Mouse (Mus musculus) stomach, embryonic 14.5 days (tissue): ENCODE results near the gene Bik. TPM values are rescaled to one million over a fixed set of nuclear protein-coding genes. Genes with fewer than 3 reads are reported as not detected.

ENCODE experiments used
- ATAC-seq: fragments of 200-750 bp; cut with Nextera tagmentation; 2 replicates; pipeline ENCODE4 v1.8.0; 2017; ENCODE audit warnings: low read depth, moderate TSS enrichment; ENCODE audit not compliant: insufficient number of reproducible peaks, insufficient read depth, low FRiP score
- H3K27ac ChIP-seq: fragments of 300-500 bp; sonication (generic); 2 replicates; pipeline ENCODE4 v1.5.1; 2014; ENCODE audit warnings: mild to moderate bottlenecking, low read length, moderate library complexity, mixed read lengths
- H3K27me3 ChIP-seq: fragments of 300-500 bp; sonication (generic); 2 replicates; pipeline ENCODE4 v1.6.1; 2014; ENCODE audit warnings: low read length, control low read depth, mixed read lengths; ENCODE audit not compliant: control insufficient read depth, insufficient read depth
- H3K36me3 ChIP-seq: fragments of 300-500 bp; sonication (generic); 2 replicates; pipeline ENCODE4 v1.6.1; 2014; ENCODE audit warnings: mild to moderate bottlenecking, control low read depth, low read length, moderate library complexity, mixed read lengths; ENCODE audit not compliant: control insufficient read depth, insufficient read depth
- H3K4me1 ChIP-seq: fragments of 300-500 bp; sonication (generic); 2 replicates; pipeline ENCODE4 v1.6.1; 2014; ENCODE audit warnings: low read length, control low read depth, mixed read lengths; ENCODE audit not compliant: control insufficient read depth, insufficient read depth
- H3K4me2 ChIP-seq: fragments of 300-500 bp; sonication (generic); replicated peaks from 2 replicates; pipeline ENCODE4 v1.6.1; 2014; ENCODE audit warnings: low read depth, low read length, control low read depth
- H3K4me3 ChIP-seq: fragments of 300-500 bp; sonication (generic); 2 replicates; pipeline ENCODE4 v1.5.1; 2014; ENCODE audit warnings: low read depth, low read length, control low read depth
- H3K9ac ChIP-seq: fragments of 300-500 bp; sonication (generic); replicated peaks from 2 replicates; pipeline ENCODE4 v1.6.1; 2014; ENCODE audit warnings: low read depth, mild to moderate bottlenecking, control low read depth, low read length, moderate library complexity, mixed read lengths
- H3K9me3 ChIP-seq: fragments of 300-500 bp; sonication (generic); 2 replicates; pipeline ENCODE4 v1.6.1; 2016; ENCODE audit warnings: low read depth, low read length, control low read depth; ENCODE audit not compliant: control insufficient read depth
- WGBS: fragments of 180-500 bp; shearing (Covaris S2); extraction: QIAGEN DNeasy Blood & Tissue Kit; methylation state at CpG from one replicate; pipeline ENCODE4 v1.1.7; 2014; 5-methylcytosine and 5-hydroxymethylcytosine counted together
- polyA plus RNA-seq: library from polyadenylated mRNA; unstranded; fragments of >200 nt; fragmentation: Nextera tagmentation; extraction: Ambion mirVana; gene quantifications from 2 replicates; pipeline ENCODE4 v1.2.1, GENCODE M21; 2014

The Bik gene
- polyA plus RNA-seq, 1 experiment from 2014 or later, result 8.9 TPM

GRCm38 (mm10) chr15:83489471-83489870 lies 37.2 kb upstream of the Bik start:
- H3K9me3 ChIP-seq, result no peaks in the 10 kb centered on the region
- ATAC-seq, result no peak
- no peak overlapping the region for H3K9ac ChIP-seq
- H3K4me3 ChIP-seq, result no peak overlapping the region
- H3K27me3 ChIP-seq, result no peaks in the 10 kb centered on the region
- H3K36me3 ChIP-seq, result no peaks in the 10 kb centered on the region; the same call in 1 of the 2 replicates
- H3K4me1 ChIP-seq, result no peaks in the 10 kb centered on the region
- H3K4me2 ChIP-seq, result no peak overlapping the region
- 90% methylated on average over 20 of the region's 20 CpGs for whole genome bisulfite sequencing
- no peak overlapping the region for H3K27ac ChIP-seq

GRCm38 (mm10) chr15:83491891-83492290 lies 34.8 kb upstream of the Bik start:
- H3K36me3 ChIP-seq, result peaks cover 6% of the 10 kb centered on the region

GRCm38 (mm10) chr15:83493856-83494571 lies 32.6 kb upstream of the Bik start:
- no peak for ATAC-seq

More at GRCm38 (mm10) chr15:83491891-83492290, 34.8 kb upstream of the Bik start:
- no peaks in the 10 kb centered on the region for H3K27me3 ChIP-seq
- H3K27ac ChIP-seq, result no peak overlapping the region
- H3K4me1 ChIP-seq, result no peaks in the 10 kb centered on the region
- H3K9ac ChIP-seq, result no peak overlapping the region
- WGBS, result 60% methylated on average over 5 of the region's 5 CpGs
- no peaks in the 10 kb centered on the region for H3K9me3 ChIP-seq
- no peak overlapping the region for H3K4me3 ChIP-seq
- no peak for ATAC-seq
- no peak overlapping the region for H3K4me2 ChIP-seq

GRCm38 (mm10) chr15:83494572-83494920 lies 32.1 kb upstream of the Bik start:
- H3K27ac ChIP-seq, result no peak overlapping the region

More at GRCm38 (mm10) chr15:83493856-83494571, 32.6 kb upstream of the Bik start:
- WGBS, result 64% methylated on average over 7 of the region's 7 CpGs
- no peak overlapping the region for H3K9ac ChIP-seq
- H3K27ac ChIP-seq, result no peak overlapping the region
- no peak overlapping the region for H3K4me3 ChIP-seq
- no peaks in the 10 kb centered on the region for H3K4me1 ChIP-seq
- H3K36me3 ChIP-seq, result peaks cover 13% of the 10 kb centered on the region
- no peak overlapping the region for H3K4me2 ChIP-seq
- H3K27me3 ChIP-seq, result no peaks in the 10 kb centered on the region
- H3K9me3 ChIP-seq, result no peaks in the 10 kb centered on the region

GRCm38 (mm10) chr15:83495195-83495594 lies 31.5 kb upstream of the Bik start:
- H3K36me3 ChIP-seq, result peaks cover 13% of the 10 kb centered on the region
- H3K27ac ChIP-seq, result no peak overlapping the region
- no peak overlapping the region for H3K4me3 ChIP-seq
- H3K9ac ChIP-seq, result no peak overlapping the region
- no peaks in the 10 kb centered on the region for H3K27me3 ChIP-seq
- ATAC-seq, result no peak
- no peaks in the 10 kb centered on the region for H3K9me3 ChIP-seq
- 79% methylated on average over 3 of the region's 3 CpGs for WGBS
- H3K4me1 ChIP-seq, result no peaks in the 10 kb centered on the region
- H3K4me2 ChIP-seq, result no peak overlapping the region

More at GRCm38 (mm10) chr15:83494572-83494920, 32.1 kb upstream of the Bik start:
- Histone ChIP-seq H3K27me3 (no peaks in the 10 kb centered on the region), H3K36me3 (peaks cover 13% of the 10 kb centered on the region), H3K9me3 (no peaks in the 10 kb centered on the region), H3K4me1 (no peaks in the 10 kb centered on the region), H3K4me2 (no peak overlapping the region), H3K4me3 (no peak overlapping the region), H3K9ac (no peak overlapping the region)
- WGBS, result 50% methylated on average over 6 of the region's 6 CpGs
- ATAC-seq, result no peak

- no peaks in the 10 kb centered on the region for H3K9me3 ChIP-seq
- H3K4me2 ChIP-seq, result no peak overlapping the region
- no peak overlapping the region for H3K9ac ChIP-seq
- H3K4me3 ChIP-seq, result no peak overlapping the region
- ATAC-seq, result no peak
- WGBS, result 60% methylated on average over 22 of the region's 22 CpGs
- H3K36me3 ChIP-seq, result peaks cover 13% of the 10 kb centered on the region
- H3K27me3 ChIP-seq, result no peaks in the 10 kb centered on the region
- no peaks in the 10 kb centered on the region for H3K4me1 ChIP-seq
- H3K27ac ChIP-seq, result no peak overlapping the region
Measured at GRCm38 (mm10) chr15:83495787-83496367, 30.8 kb upstream of the Bik start.

- peaks cover 13% of the 10 kb centered on the region for H3K36me3 ChIP-seq
- ATAC-seq, result no peak
- H3K9me3 ChIP-seq, result no peaks in the 10 kb centered on the region
- no peaks in the 10 kb centered on the region for H3K27me3 ChIP-seq
- no peak overlapping the region for H3K4me3 ChIP-seq
- H3K9ac ChIP-seq, result no peak overlapping the region
- 93% methylated on average over 6 of the region's 6 CpGs for WGBS
- no peaks in the 10 kb centered on the region for H3K4me1 ChIP-seq
- H3K4me2 ChIP-seq, result no peak overlapping the region
- no peak overlapping the region for H3K27ac ChIP-seq
Measured at GRCm38 (mm10) chr15:83497299-83497698, 29.4 kb upstream of the Bik start.

- H3K4me2 ChIP-seq, result no peak overlapping the region
- peaks cover 13% of the 10 kb centered on the region for H3K36me3 ChIP-seq
- no peak overlapping the region for H3K27ac ChIP-seq
- no peaks in the 10 kb centered on the region for H3K4me1 ChIP-seq
- no peaks in the 10 kb centered on the region for H3K27me3 ChIP-seq
- ATAC-seq, result no peak
- no peaks in the 10 kb centered on the region for H3K9me3 ChIP-seq
- no peak overlapping the region for H3K9ac ChIP-seq
- WGBS, result 89% methylated on average over 10 of the region's 10 CpGs
- H3K4me3 ChIP-seq, result no peak overlapping the region
Measured at GRCm38 (mm10) chr15:83499211-83499755, 27.4 kb upstream of the Bik start.
